Mouse (Mus musculus): Measurements from ENCODE around the gene Anapc7. TPM values are rescaled to one million over a fixed set of nuclear protein-coding genes. Genes with fewer than 3 reads are reported as not detected.
"Not testable (repeated sequence)": the region's sequence is repeated elsewhere in the genome, so short reads cannot be mapped to it uniquely, and the experiment has no call there.

Anapc7 gene
- polyA plus RNA-seq, 1 experiment from 2014 or later, result 66.8 TPM

GRCm38 (mm10) chr5:122445051-122445610, 23.6 kb downstream of the Anapc7 start:
- peaks cover 93% of the 10 kb centered on the region for H3K36me3 ChIP-seq
- H3K9me3 ChIP-seq (replicated peaks), result no peaks in the 10 kb centered on the region
- 93% methylated on average over 11 of the region's 11 CpGs for WGBS
- H3K27me3 ChIP-seq (ENCODE audit: low read depth, poor library complexity, severe bottlenecking), result no peaks in the 10 kb centered on the region
- H3K4me1 ChIP-seq, result 0 out of 2 replicates have a peak, but pooled peaks cover 3% of the 10 kb centered on the region
- H3K27ac ChIP-seq, result no peak overlapping the region
- DNase-seq (ENCODE audit: low spot score), result no peak
- no peak overlapping the region for H3K4me3 ChIP-seq

- peaks cover 89% of the 10 kb centered on the region for H3K36me3 ChIP-seq
- WGBS, result 92% methylated on average over 8 of the region's 8 CpGs
Observed at GRCm38 (mm10) chr5:122447857-122448256, 26.4 kb downstream of the Anapc7 start.

DNA sequence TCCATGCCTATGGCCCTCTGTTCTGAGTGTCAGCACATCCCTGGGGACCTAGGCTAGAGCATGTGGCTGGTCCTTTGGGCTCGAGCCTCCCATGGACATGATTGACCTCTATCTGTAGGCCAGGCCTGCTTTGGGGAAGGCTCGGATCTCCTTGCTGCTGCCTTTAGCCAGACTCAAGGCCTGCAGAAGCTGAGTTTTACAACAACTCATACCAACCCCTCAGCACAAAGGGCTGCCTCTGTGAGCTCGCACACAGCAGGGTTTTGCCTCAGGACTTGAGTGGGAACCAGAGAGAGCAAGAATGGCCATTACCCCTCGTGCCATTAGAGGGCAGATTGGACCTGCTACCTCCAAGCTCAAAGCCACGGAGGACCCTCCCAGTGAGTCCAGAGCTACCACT, 27.4 kb downstream of the Anapc7 start:
- 0 out of 2 replicates have a peak, but pooled peaks cover 3% of the 10 kb centered on the region for H3K4me1 ChIP-seq
- H3K27ac ChIP-seq, result no peak overlapping the region
- no peak for DNase-seq (ENCODE audit: low spot score)
- no peak overlapping the region for H3K4me3 ChIP-seq
- H3K9me3 ChIP-seq (replicated peaks), result no peaks in the 10 kb centered on the region
- peaks cover 89% of the 10 kb centered on the region for H3K36me3 ChIP-seq
- H3K27me3 ChIP-seq (ENCODE audit: low read depth, poor library complexity, severe bottlenecking), result no peaks in the 10 kb centered on the region
- WGBS, result 81% methylated on average over 5 of the region's 5 CpGs

More at GRCm38 (mm10) chr5:122447857-122448256, 26.4 kb downstream of the Anapc7 start:
- Histone ChIP-seq H3K27ac (no peak overlapping the region), H3K4me1 (0 out of 2 replicates have a peak, but pooled peaks cover 3% of the 10 kb centered on the region), H3K27me3 (ENCODE audit: low read depth, poor library complexity, severe bottlenecking) (no peaks in the 10 kb centered on the region), H3K4me3 (no peak overlapping the region), H3K9me3 (replicated peaks) (no peaks in the 10 kb centered on the region)
- no peak for DNase-seq (ENCODE audit: low spot score)

GRCm38 (mm10) chr5:122449946-122450345, 28.5 kb downstream of the Anapc7 start:
- H3K4me1 ChIP-seq, result 0 out of 2 replicates have a peak, but pooled peaks cover 3% of the 10 kb centered on the region
- no peaks in the 10 kb centered on the region for H3K9me3 ChIP-seq (replicated peaks)
- peaks cover 89% of the 10 kb centered on the region for H3K36me3 ChIP-seq
- no peaks in the 10 kb centered on the region for H3K27me3 ChIP-seq (ENCODE audit: low read depth, poor library complexity, severe bottlenecking)
- no peak for DNase-seq (ENCODE audit: low spot score)
- no peak overlapping the region for H3K27ac ChIP-seq
- 86% methylated on average over 7 of the region's 7 CpGs for WGBS
- no peak overlapping the region for H3K4me3 ChIP-seq

DNA sequence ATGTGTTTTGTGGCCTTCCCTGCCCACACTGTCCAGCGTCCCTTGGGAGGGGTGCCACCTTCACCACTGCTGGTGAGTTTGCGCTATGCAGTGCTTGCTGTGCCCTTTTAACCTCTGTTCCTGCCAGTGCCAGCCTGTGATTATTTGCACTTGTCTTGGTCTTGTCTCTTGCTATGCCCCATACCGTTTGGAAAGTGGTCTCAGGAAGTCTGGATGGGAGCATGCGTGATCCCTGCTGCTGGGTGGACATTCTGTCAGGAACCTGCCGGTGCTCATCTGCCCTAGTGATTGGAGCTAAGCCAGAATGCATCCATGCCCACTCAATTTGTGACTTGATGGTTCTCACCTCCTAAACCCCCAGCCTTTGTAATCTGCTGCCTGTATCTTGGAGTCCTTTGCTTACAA, 29.4 kb downstream of the Anapc7 start:
- H3K9me3 ChIP-seq (replicated peaks), result no peaks in the 10 kb centered on the region
- H3K4me3 ChIP-seq, result no peak overlapping the region
- no peak for DNase-seq (ENCODE audit: low spot score)
- 0 out of 2 replicates have a peak, but pooled peaks cover 3% of the 10 kb centered on the region for H3K4me1 ChIP-seq
- no peaks in the 10 kb centered on the region for H3K27me3 ChIP-seq (ENCODE audit: low read depth, poor library complexity, severe bottlenecking)
- WGBS, result 80% methylated on average over 5 of the region's 5 CpGs
- peaks cover 89% of the 10 kb centered on the region for H3K36me3 ChIP-seq
- H3K27ac ChIP-seq, result no peak overlapping the region

DNA sequence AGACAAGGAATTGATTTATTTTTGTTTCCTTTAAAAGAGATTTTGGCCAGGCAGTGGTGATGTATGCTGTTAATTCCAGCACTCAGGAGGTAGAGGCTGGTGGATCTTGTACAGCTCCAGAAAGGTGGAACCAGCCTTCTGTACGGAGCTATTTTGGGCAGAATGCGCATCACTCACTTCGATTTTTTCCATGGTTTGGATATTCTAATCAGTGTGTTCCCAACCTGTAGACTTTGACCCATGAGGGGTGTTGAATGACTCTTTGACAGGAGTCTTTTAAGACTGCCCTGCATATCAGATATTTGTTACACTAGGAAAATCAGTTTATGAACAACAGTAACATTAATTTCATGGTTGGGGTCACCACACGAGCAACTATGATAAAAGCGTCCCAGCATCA, 29.8 kb downstream of the Anapc7 start:
- no peak overlapping the region for H3K4me3 ChIP-seq
- H3K27me3 ChIP-seq (ENCODE audit: low read depth, poor library complexity, severe bottlenecking), result no peaks in the 10 kb centered on the region
- H3K27ac ChIP-seq, result no peak overlapping the region
- 93% methylated on average over 5 of the region's 5 CpGs for WGBS
- DNase-seq (ENCODE audit: low spot score), result no peak
- no peaks in the 10 kb centered on the region for H3K9me3 ChIP-seq (replicated peaks)
- H3K4me1 ChIP-seq, result 0 out of 2 replicates have a peak, but pooled peaks cover 3% of the 10 kb centered on the region
- peaks cover 89% of the 10 kb centered on the region for H3K36me3 ChIP-seq

- H3K36me3 ChIP-seq, result peaks cover 89% of the 10 kb centered on the region
- 83% methylated on average over 7 of the region's 7 CpGs for WGBS
Observed at GRCm38 (mm10) chr5:122452194-122452593, 30.7 kb downstream of the Anapc7 start.

DNA sequence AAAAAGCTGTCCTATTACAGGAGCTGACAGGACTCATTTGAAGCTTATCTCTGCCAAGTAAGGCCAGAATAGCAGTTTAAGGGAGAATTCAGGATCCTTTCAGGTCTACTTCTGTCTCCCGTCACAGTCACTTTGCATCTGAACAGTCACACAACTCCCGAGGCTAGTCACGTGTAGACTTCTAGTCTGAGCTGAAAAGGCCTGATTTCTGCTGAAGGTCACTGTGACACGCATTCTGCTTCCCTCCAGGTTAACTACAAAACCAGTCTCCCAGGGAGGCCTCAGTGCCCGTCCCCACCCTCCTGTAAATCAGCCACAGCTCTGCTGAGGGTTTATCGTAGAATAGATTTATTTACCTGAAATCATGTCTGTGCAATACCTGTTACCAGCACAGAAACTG, 31.7 kb downstream of the Anapc7 start:
- Histone ChIP-seq H3K4me3 (no peak overlapping the region), H3K27me3 (ENCODE audit: low read depth, poor library complexity, severe bottlenecking) (no peaks in the 10 kb centered on the region), H3K9me3 (replicated peaks) (no peaks in the 10 kb centered on the region), H3K36me3 (peaks cover 91% of the 10 kb centered on the region), H3K4me1 (no peaks in the 10 kb centered on the region), H3K27ac (no peak overlapping the region)
- DNase-seq (ENCODE audit: low spot score), result no peak
- WGBS, result 82% methylated on average over 6 of the region's 6 CpGs

More at GRCm38 (mm10) chr5:122452194-122452593, 30.7 kb downstream of the Anapc7 start:
- Histone ChIP-seq H3K9me3 (replicated peaks) (no peaks in the 10 kb centered on the region), H3K4me1 (no peaks in the 10 kb centered on the region), H3K27ac (no peak overlapping the region), H3K27me3 (ENCODE audit: low read depth, poor library complexity, severe bottlenecking) (no peaks in the 10 kb centered on the region), H3K4me3 (no peak overlapping the region)
- DNase-seq (ENCODE audit: low spot score), result no peak

DNA sequence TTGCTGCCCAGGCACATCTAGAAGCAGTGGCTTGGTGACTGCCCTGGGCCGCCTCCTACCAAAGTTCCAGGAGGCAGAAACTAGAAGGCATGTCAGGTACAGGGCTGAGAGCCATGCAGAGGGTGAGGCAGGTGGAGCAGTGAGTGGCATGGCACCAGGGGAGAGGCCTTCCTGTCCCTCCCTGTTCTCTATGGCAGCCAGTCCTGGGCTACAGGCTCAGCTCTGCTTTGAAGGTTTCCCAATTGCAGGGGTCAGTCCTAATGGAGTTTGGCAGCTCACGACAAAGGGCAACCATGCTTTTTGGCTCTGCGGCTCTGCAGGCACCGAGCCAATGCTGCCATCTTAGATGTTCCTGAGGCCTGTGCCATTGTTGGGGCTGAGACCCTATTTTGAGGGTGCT, 32.9 kb downstream of the Anapc7 start:
- Histone ChIP-seq H3K4me1 (no peaks in the 10 kb centered on the region), H3K4me3 (no peak overlapping the region), H3K27me3 (ENCODE audit: low read depth, poor library complexity, severe bottlenecking) (no peaks in the 10 kb centered on the region), H3K9me3 (replicated peaks) (no peaks in the 10 kb centered on the region), H3K36me3 (peaks cover 93% of the 10 kb centered on the region), H3K27ac (no peak overlapping the region)
- no peak for DNase-seq (ENCODE audit: low spot score)
- WGBS, result 95% methylated on average over 4 of the region's 4 CpGs

GRCm38 (mm10) chr5:122454883-122455282, 33.4 kb downstream of the Anapc7 start:
- Histone ChIP-seq H3K4me3 (no peak overlapping the region), H3K27ac (no peak overlapping the region), H3K9me3 (replicated peaks) (no peaks in the 10 kb centered on the region), H3K4me1 (no peaks in the 10 kb centered on the region), H3K27me3 (ENCODE audit: low read depth, poor library complexity, severe bottlenecking) (no peaks in the 10 kb centered on the region), H3K36me3 (peaks cover 96% of the 10 kb centered on the region)
- 97% methylated on average over 3 of the region's 3 CpGs for WGBS
- no peak for DNase-seq (ENCODE audit: low spot score)

GRCm38 (mm10) chr5:122455584-122455983, 34.1 kb downstream of the Anapc7 start:
- DNase-seq (ENCODE audit: low spot score), result no peak
- Histone ChIP-seq H3K9me3 (replicated peaks) (no peaks in the 10 kb centered on the region), H3K36me3 (peaks cover 97% of the 10 kb centered on the region), H3K27me3 (ENCODE audit: low read depth, poor library complexity, severe bottlenecking) (no peaks in the 10 kb centered on the region), H3K4me3 (no peak overlapping the region), H3K4me1 (no peaks in the 10 kb centered on the region), H3K27ac (no peak overlapping the region)
- 93% methylated on average over 3 of the region's 3 CpGs for WGBS

DNA sequence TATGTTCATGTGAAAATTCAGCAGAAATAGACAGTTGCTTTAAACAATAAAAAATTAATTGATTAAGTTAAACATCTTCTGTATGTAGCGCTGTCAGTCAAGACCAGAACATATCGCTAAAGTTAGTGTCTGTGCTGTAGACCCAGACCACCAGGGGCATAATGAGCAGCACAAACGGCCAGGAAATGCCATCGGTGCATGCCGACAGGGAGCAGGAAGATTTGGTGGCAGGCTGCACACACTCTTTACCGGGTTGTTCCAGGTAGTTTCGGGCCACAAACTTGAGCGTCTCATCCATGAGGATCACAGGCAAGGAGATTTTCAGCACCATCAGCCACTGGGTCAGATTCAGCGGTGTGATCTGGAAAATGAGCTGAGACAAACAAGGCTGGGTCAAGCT, 35.6 kb downstream of the Anapc7 start:
- DNase-seq (ENCODE audit: low spot score), result not testable (repeated sequence)

DNA sequence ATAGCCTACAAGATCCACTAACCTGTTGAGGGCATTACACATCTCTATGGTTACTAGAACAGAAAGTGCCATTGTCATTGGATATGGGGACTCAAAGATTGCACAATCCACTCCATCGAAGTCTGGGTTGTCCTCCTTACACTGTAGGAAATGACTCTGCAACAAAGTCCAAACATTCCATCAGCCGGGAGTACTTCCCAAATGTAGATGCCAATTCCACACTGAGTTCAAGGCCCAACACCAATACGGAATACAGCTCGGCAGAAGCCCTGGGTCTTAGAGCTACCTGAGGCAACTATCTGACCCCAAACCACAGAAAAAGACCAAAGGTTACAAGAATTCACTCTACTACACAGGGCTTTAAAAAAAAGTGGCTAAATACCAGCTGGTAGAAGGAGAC, 36.6 kb downstream of the Anapc7 start:
- no peak overlapping the region for H3K27ac ChIP-seq
- WGBS, result 91% methylated on average over 4 of the region's 4 CpGs
- no peak overlapping the region for H3K4me3 ChIP-seq
- no peaks in the 10 kb centered on the region for H3K9me3 ChIP-seq (replicated peaks)
- DNase-seq (ENCODE audit: low spot score), result no peak
- peaks cover 100% of the 10 kb centered on the region for H3K36me3 ChIP-seq
- no peaks in the 10 kb centered on the region for H3K4me1 ChIP-seq
- no peaks in the 10 kb centered on the region for H3K27me3 ChIP-seq (ENCODE audit: low read depth, poor library complexity, severe bottlenecking)

More for the DNA sequence above, 35.6 kb downstream of the Anapc7 start:
- H3K36me3 ChIP-seq, result peaks cover 100% of the 10 kb centered on the region
- H3K4me1 ChIP-seq; H3K27me3 ChIP-seq (ENCODE audit: low read depth, poor library complexity, severe bottlenecking); H3K9me3 ChIP-seq (replicated peaks); H3K27ac ChIP-seq; H3K4me3 ChIP-seq: not testable (repeated sequence)
- 89% methylated on average over 9 of the region's 9 CpGs for WGBS

DNA sequence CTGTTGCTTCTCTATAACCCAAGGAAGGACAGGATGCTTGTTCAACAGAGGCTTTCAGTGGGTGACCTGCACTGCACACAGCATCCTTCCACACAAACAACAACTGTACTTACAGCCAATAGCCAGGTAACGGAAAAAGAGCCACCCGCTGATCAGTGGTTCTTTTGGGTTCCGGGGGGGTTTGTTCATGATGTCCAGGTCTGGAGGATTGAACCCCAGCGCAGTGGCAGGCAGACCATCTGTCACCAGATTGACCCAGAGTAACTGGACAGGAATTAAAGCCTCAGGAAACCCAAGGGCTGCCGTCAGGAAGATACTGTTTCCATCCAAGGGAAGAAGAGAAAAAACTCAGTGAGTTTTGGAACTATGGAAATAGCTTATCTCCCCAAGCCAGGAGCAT, 37.8 kb downstream of the Anapc7 start:
- DNase-seq (ENCODE audit: low spot score), result no peak
- Histone ChIP-seq H3K36me3 (peaks cover 100% of the 10 kb centered on the region), H3K27ac (no peak overlapping the region), H3K4me1 (no peaks in the 10 kb centered on the region), H3K27me3 (ENCODE audit: low read depth, poor library complexity, severe bottlenecking) (no peaks in the 10 kb centered on the region), H3K4me3 (no peak overlapping the region), H3K9me3 (replicated peaks) (no peaks in the 10 kb centered on the region)
- 97% methylated on average over 5 of the region's 5 CpGs for WGBS
